Mouse (Mus musculus): ENCODE results near the gene Stx8. TPM values are rescaled to one million over a fixed set of nuclear protein-coding genes. Genes with fewer than 3 reads are reported as not detected.

Stx8 gene
- polyA plus RNA-seq, 1 experiment from 2014 or later: 64.2 TPM

GRCm38 (mm10) chr11:68114202-68114601, 148.2 kb downstream of the Stx8 start:
- H3K27ac ChIP-seq (ENCODE audit: low read length): no peak overlapping the region
- WGBS: 45% methylated on average over 6 of the region's 6 CpGs

DNA sequence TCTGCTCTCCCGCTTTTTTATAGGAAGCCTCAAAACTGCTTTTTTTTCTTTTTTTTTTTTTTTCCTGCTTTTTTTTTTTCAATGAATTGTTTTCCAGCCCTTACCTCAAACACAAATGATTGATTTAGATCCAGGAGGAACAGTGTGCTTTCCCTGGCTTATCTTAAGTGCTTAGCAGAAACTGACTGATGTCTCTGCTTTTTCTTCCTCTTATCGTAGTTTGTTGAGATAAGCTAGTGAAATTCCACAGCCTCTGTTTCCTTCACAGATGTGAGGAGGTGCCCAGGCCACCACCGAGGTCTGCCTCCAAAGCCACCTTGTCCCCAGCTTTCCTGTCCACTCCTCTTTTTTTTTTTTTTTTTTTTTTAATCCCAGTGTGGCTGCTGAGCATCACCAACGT, 150.2 kb downstream of the Stx8 start:
- 38% methylated on average over 4 of the region's 4 CpGs for WGBS
- H3K36me3 ChIP-seq (ENCODE audit: control insufficient read depth, insufficient read depth, low read length): no peaks in the 10 kb centered on the region
- ATAC-seq: no peak
- H3K9ac ChIP-seq (ENCODE audit: low read depth, low read length): no peak overlapping the region
- H3K4me1 ChIP-seq (ENCODE audit: control insufficient read depth, insufficient read depth, low read length): no peaks in the 10 kb centered on the region
- no peaks in the 10 kb centered on the region for H3K27me3 ChIP-seq (replicated peaks; ENCODE audit: control insufficient read depth, insufficient read depth, low read length)
- no peak overlapping the region for H3K4me2 ChIP-seq (ENCODE audit: low read depth, low read length)
- no peak overlapping the region for H3K4me3 ChIP-seq (ENCODE audit: low read length)
- no peaks in the 10 kb centered on the region for H3K9me3 ChIP-seq (ENCODE audit: control insufficient read depth, low read length)
- H3K27ac ChIP-seq (ENCODE audit: low read length): no peak overlapping the region

More at GRCm38 (mm10) chr11:68114202-68114601, 148.2 kb downstream of the Stx8 start:
- H3K4me2 ChIP-seq (ENCODE audit: low read depth, low read length): no peak overlapping the region
- no peaks in the 10 kb centered on the region for H3K27me3 ChIP-seq (replicated peaks; ENCODE audit: control insufficient read depth, insufficient read depth, low read length)
- H3K4me3 ChIP-seq (ENCODE audit: low read length): no peak overlapping the region
- H3K9me3 ChIP-seq (ENCODE audit: control insufficient read depth, low read length): no peaks in the 10 kb centered on the region
- no peak overlapping the region for H3K9ac ChIP-seq (ENCODE audit: low read depth, low read length)
- H3K36me3 ChIP-seq (ENCODE audit: control insufficient read depth, insufficient read depth, low read length): no peaks in the 10 kb centered on the region
- no peaks in the 10 kb centered on the region for H3K4me1 ChIP-seq (ENCODE audit: control insufficient read depth, insufficient read depth, low read length)
- ATAC-seq: no peak

DNA sequence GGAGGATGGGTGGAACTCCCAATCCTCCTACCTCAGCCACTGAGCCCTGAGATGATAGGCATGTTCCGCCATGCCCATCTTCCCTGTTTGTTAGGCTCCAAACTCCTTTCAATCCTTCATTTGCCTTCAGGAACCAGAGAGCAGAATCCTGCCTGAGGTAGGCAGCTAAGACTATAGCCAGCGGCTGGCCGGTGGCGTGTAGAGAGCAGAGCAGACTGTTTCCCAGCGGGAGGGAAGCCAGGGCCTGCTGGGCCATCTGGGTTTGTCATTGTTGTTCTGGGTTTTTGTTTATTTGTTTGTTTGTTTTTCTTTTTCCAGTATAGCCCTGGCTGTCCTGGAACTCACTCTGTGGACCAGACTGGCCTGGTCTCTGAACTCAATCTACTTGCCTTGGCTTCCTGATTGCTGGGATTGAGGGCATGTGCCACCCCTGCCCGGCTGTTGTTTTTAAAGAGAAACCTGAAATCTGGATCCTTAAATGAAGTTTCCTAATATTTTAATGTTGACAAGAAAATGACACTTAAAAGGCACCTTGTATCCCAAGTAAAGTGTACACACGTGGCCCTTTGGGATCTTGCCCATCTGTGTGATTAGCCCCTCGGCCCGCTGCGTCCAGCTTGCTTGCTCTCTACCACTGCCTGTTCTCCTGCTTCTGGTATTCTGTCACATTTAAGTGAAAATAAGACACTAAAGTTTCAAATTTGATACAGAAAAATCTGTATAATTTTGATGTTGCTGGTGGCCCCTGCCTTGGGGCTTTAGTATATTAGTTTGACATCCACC, 152.1 kb downstream of the Stx8 start:
- Histone ChIP-seq H3K4me3 (ENCODE audit: low read length) (no peak overlapping the region), H3K9ac (ENCODE audit: low read depth, low read length) (no peak overlapping the region), H3K4me1 (ENCODE audit: control insufficient read depth, insufficient read depth, low read length) (no peaks in the 10 kb centered on the region), H3K27me3 (replicated peaks; ENCODE audit: control insufficient read depth, insufficient read depth, low read length) (no peaks in the 10 kb centered on the region), H3K27ac (ENCODE audit: low read length) (no peak overlapping the region), H3K36me3 (ENCODE audit: control insufficient read depth, insufficient read depth, low read length) (no peaks in the 10 kb centered on the region), H3K9me3 (ENCODE audit: control insufficient read depth, low read length) (no peaks in the 10 kb centered on the region), H3K4me2 (ENCODE audit: low read depth, low read length) (no peak overlapping the region)
- ATAC-seq: no peak
- 94% methylated on average over 10 of the region's 10 CpGs for WGBS

- Histone ChIP-seq H3K4me3 (ENCODE audit: low read length) (no peak overlapping the region), H3K9ac (ENCODE audit: low read depth, low read length) (no peak overlapping the region), H3K9me3 (ENCODE audit: control insufficient read depth, low read length) (no peaks in the 10 kb centered on the region), H3K27ac (ENCODE audit: low read length) (no peak overlapping the region), H3K27me3 (replicated peaks; ENCODE audit: control insufficient read depth, insufficient read depth, low read length) (no peaks in the 10 kb centered on the region), H3K36me3 (ENCODE audit: control insufficient read depth, insufficient read depth, low read length) (no peaks in the 10 kb centered on the region), H3K4me1 (ENCODE audit: control insufficient read depth, insufficient read depth, low read length) (no peaks in the 10 kb centered on the region), H3K4me2 (ENCODE audit: low read depth, low read length) (no peak overlapping the region)
- no peak for ATAC-seq
- WGBS: 77% methylated on average over 4 of the region's 4 CpGs
These were observed 152.7 kb downstream of the Stx8 start for GRCm38 (mm10) chr11:68118679-68119078.

DNA sequence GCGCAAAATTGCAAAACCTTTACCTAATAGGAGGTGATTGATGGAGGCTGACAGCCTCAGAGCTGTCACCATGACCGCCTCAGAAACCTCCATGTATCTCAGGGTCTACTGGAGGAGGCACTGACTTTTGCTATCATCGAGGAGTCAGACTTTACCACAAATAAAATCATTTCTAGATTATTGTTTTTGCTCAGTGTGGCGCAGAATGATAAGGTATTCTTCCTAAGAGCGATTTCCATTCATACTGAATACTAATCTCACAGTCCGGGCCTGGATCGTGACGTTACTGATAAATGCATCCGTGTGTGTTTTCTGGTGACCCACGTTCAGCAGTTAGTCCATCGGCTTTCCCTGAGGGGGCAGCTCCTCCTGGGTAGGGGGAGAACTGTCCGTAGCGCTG, 153.1 kb downstream of the Stx8 start:
- H3K4me3 ChIP-seq (ENCODE audit: low read length): no peak overlapping the region
- no peak overlapping the region for H3K27ac ChIP-seq (ENCODE audit: low read length)

DNA sequence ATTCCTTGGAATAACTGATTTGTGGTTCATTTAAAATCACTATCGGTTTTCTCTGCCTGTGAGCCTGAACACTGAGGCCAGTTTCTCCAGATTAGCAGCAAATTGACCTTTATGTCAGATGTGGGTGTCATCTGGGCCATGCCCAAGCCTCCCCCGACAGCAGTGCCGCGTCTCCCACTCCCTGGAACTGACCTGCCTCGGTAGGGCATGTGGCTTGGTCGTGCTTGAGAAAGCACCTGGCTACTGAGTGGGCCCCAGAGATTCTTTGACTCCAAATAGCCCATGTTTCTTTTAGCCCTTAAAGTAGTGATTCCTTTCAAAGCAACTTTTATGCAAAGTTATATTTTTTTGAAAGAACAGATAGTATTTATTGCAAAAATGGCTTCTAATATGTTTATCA, 155.3 kb downstream of the Stx8 start:
- 64% methylated on average over 6 of the region's 6 CpGs for WGBS
- no peaks in the 10 kb centered on the region for H3K36me3 ChIP-seq (ENCODE audit: control insufficient read depth, insufficient read depth, low read length)
- no peak for ATAC-seq

More for the DNA sequence above, 153.1 kb downstream of the Stx8 start:
- Histone ChIP-seq H3K4me1 (ENCODE audit: control insufficient read depth, insufficient read depth, low read length) (no peaks in the 10 kb centered on the region), H3K27me3 (replicated peaks; ENCODE audit: control insufficient read depth, insufficient read depth, low read length) (no peaks in the 10 kb centered on the region), H3K36me3 (ENCODE audit: control insufficient read depth, insufficient read depth, low read length) (no peaks in the 10 kb centered on the region), H3K9me3 (ENCODE audit: control insufficient read depth, low read length) (no peaks in the 10 kb centered on the region), H3K9ac (ENCODE audit: low read depth, low read length) (no peak overlapping the region), H3K4me2 (ENCODE audit: low read depth, low read length) (no peak overlapping the region)
- no peak for ATAC-seq
- 88% methylated on average over 13 of the region's 13 CpGs for WGBS

DNA sequence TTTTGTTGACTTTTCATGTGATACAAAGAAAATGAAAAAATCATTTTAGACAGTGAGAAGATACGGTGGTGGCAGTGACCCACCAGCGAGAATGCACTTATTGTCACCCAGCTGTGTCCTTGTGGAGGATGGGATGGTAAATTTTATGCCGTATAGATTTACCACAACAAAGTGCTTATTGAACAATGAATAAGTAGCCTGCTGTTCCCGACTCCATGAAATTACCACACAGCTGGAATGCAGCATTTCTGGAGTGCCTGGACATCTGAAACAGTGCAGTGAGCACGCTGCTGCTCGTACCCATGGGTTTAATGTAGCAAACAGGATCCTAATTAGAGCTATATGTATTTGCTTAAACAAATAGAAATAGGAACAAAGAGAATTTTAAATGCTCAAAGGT, 155.7 kb downstream of the Stx8 start:
- H3K27ac ChIP-seq (ENCODE audit: low read length): no peak overlapping the region
- no peak overlapping the region for H3K4me3 ChIP-seq (ENCODE audit: low read length)
- no peak overlapping the region for H3K9ac ChIP-seq (ENCODE audit: low read depth, low read length)
- H3K4me2 ChIP-seq (ENCODE audit: low read depth, low read length): no peak overlapping the region
- no peak for ATAC-seq
- H3K36me3 ChIP-seq (ENCODE audit: control insufficient read depth, insufficient read depth, low read length): no peaks in the 10 kb centered on the region
- H3K4me1 ChIP-seq (ENCODE audit: control insufficient read depth, insufficient read depth, low read length): no peaks in the 10 kb centered on the region
- no peaks in the 10 kb centered on the region for H3K27me3 ChIP-seq (replicated peaks; ENCODE audit: control insufficient read depth, insufficient read depth, low read length)
- H3K9me3 ChIP-seq (ENCODE audit: control insufficient read depth, low read length): no peaks in the 10 kb centered on the region
- WGBS: 58% methylated on average over 6 of the region's 6 CpGs

More for the DNA sequence above, 155.3 kb downstream of the Stx8 start:
- Histone ChIP-seq H3K4me3 (ENCODE audit: low read length) (no peak overlapping the region), H3K27me3 (replicated peaks; ENCODE audit: control insufficient read depth, insufficient read depth, low read length) (no peaks in the 10 kb centered on the region), H3K4me1 (ENCODE audit: control insufficient read depth, insufficient read depth, low read length) (no peaks in the 10 kb centered on the region), H3K27ac (ENCODE audit: low read length) (no peak overlapping the region), H3K9ac (ENCODE audit: low read depth, low read length) (no peak overlapping the region), H3K9me3 (ENCODE audit: control insufficient read depth, low read length) (no peaks in the 10 kb centered on the region), H3K4me2 (ENCODE audit: low read depth, low read length) (no peak overlapping the region)

- H3K4me3 ChIP-seq (ENCODE audit: low read length): no peak overlapping the region
- H3K9me3 ChIP-seq (ENCODE audit: control insufficient read depth, low read length): no peaks in the 10 kb centered on the region
- H3K4me1 ChIP-seq (ENCODE audit: control insufficient read depth, insufficient read depth, low read length): no peaks in the 10 kb centered on the region
- no peak for ATAC-seq
- H3K4me2 ChIP-seq (ENCODE audit: low read depth, low read length): no peak overlapping the region
- H3K27ac ChIP-seq (ENCODE audit: low read length): no peak overlapping the region
- H3K36me3 ChIP-seq (ENCODE audit: control insufficient read depth, insufficient read depth, low read length): no peaks in the 10 kb centered on the region
- WGBS: 76% methylated on average over 9 of the region's 9 CpGs
- H3K27me3 ChIP-seq (replicated peaks; ENCODE audit: control insufficient read depth, insufficient read depth, low read length): no peaks in the 10 kb centered on the region
- no peak overlapping the region for H3K9ac ChIP-seq (ENCODE audit: low read depth, low read length)
These were observed 160.1 kb downstream of the Stx8 start for GRCm38 (mm10) chr11:68126071-68126470.

DNA sequence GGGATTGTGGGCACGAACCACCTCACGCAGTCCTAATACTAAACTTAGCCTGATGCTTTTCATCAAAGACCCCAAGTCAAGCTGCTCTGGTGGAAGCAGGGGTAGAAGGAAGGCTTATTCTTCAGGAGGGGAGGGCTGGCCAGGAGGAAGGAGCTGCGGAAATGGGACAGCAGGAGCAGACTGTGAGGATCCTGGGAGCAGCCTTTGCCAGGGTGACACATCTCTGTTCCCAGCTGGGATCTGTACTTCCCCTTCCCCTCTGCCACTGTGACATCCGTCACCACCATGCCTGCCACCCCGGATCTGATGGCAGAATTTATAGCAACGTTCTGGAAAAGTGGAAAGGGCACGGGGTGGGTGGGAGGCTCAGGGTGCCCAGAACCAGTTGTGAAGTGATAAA, 168.5 kb downstream of the Stx8 start:
- 59% methylated on average over 7 of the region's 7 CpGs for WGBS
- no peaks in the 10 kb centered on the region for H3K27me3 ChIP-seq (replicated peaks; ENCODE audit: control insufficient read depth, insufficient read depth, low read length)
- H3K4me2 ChIP-seq (ENCODE audit: low read depth, low read length): no peak overlapping the region
- H3K4me1 ChIP-seq (ENCODE audit: control insufficient read depth, insufficient read depth, low read length): peaks cover 10% of the 10 kb centered on the region
- ATAC-seq: no peak
- no peaks in the 10 kb centered on the region for H3K36me3 ChIP-seq (ENCODE audit: control insufficient read depth, insufficient read depth, low read length)
- no peaks in the 10 kb centered on the region for H3K9me3 ChIP-seq (ENCODE audit: control insufficient read depth, low read length)
- no peak overlapping the region for H3K27ac ChIP-seq (ENCODE audit: low read length)
- no peak overlapping the region for H3K9ac ChIP-seq (ENCODE audit: low read depth, low read length)
- H3K4me3 ChIP-seq (ENCODE audit: low read length): no peak overlapping the region

- peaks cover 10% of the 10 kb centered on the region for H3K4me1 ChIP-seq (ENCODE audit: control insufficient read depth, insufficient read depth, low read length)
- no peak overlapping the region for H3K4me3 ChIP-seq (ENCODE audit: low read length)
- no peak overlapping the region for H3K4me2 ChIP-seq (ENCODE audit: low read depth, low read length)
- H3K36me3 ChIP-seq (ENCODE audit: control insufficient read depth, insufficient read depth, low read length): no peaks in the 10 kb centered on the region
- no peaks in the 10 kb centered on the region for H3K9me3 ChIP-seq (ENCODE audit: control insufficient read depth, low read length)
- no peak for ATAC-seq
- WGBS: 30% methylated on average over 9 of the region's 9 CpGs
- no peak overlapping the region for H3K27ac ChIP-seq (ENCODE audit: low read length)
- no peaks in the 10 kb centered on the region for H3K27me3 ChIP-seq (replicated peaks; ENCODE audit: control insufficient read depth, insufficient read depth, low read length)
- no peak overlapping the region for H3K9ac ChIP-seq (ENCODE audit: low read depth, low read length)
These were observed 169.4 kb downstream of the Stx8 start for GRCm38 (mm10) chr11:68135350-68135749.

Measured in intestine, embryonic 16.5 days (tissue).